In genomic region chr10:127262548-127263398, GRCm38 (mm10) we compare ENCODE assay signal across 8 mouse cellular contexts. TPM values are rescaled to one million over a fixed set of nuclear protein-coding genes. Genes with fewer than 3 reads are reported as not detected.
A peak's percentile ranks its signal among the peaks of the same experiment; 100 is the strongest.
DNase-seq lines count a peak whose midpoint lies in the region; ATAC-seq and TF ChIP-seq lines count a peak whose summit lies in the region.

Kif5a (minus strand) TSS chr10:127263348.

- no peak for DNase-seq in lung, postnatal 4 days
- DNase-seq in kidney, postnatal 36 days: peak; percentile 24 to 69
- no peak for DNase-seq in liver, embryonic 14.5 days (ENCODE audit: low read depth in 3 of 3, low spot score in 3 of 3)
- peak; percentile 73 to 77 for DNase-seq in right cerebral cortex, adult 2 months (ENCODE audit: low spot score in 2 of 2)
- DNase-seq in spleen, postnatal 14 days (ENCODE audit: low spot score in 2 of 2): no peak

- peak within 1 kb of the TSS; percentile 43 for H3K4me3 ChIP-seq in lung, embryonic 15.5 days
- H3K4me3 ChIP-seq in brown adipose tissue, adult 24 weeks (ENCODE audit: insufficient read depth, low read depth, low read length): peak within 1 kb of the TSS; percentile 63
- peak within 1 kb of the TSS; percentile 63 for H3K4me3 ChIP-seq in forebrain, embryonic 16.5 days (replicated peaks; ENCODE audit: low read length)
- H3K4me3 ChIP-seq in liver, embryonic 14.5 days (ENCODE audit: insufficient read depth in 1 of 2, low read depth in 2 of 2, low read length in 2 of 2): peak within 1 kb of the TSS; percentile 45 to 48

- TF ChIP-seq CTCF in liver, embryonic 14.5 days (IDR thresholded peaks at IDR 0.05; ENCODE audit: low read depth): 0 out of 2 replicates have a peak, but pooled peaks have one; percentile 3

- no peaks in the 10 kb centered on the region for H3K36me3 ChIP-seq in lung, embryonic 15.5 days
- H3K36me3 ChIP-seq in forebrain, embryonic 16.5 days (ENCODE audit: control insufficient read depth, insufficient read depth): no peaks in the 10 kb centered on the region
- H3K36me3 ChIP-seq in liver, embryonic 14.5 days (replicated peaks; ENCODE audit: control insufficient read depth, insufficient read depth, low read depth): no peaks in the 10 kb centered on the region

- no peak within 1 kb of the TSS for H3K27ac ChIP-seq in lung, embryonic 15.5 days
- no peak within 1 kb of the TSS for H3K27ac ChIP-seq in brown adipose tissue, adult 24 weeks (replicated peaks; ENCODE audit: low read depth, low read length)
- H3K27ac ChIP-seq in forebrain, embryonic 16.5 days (ENCODE audit: low read length): peak within 1 kb of the TSS; percentile 88
- no peak within 1 kb of the TSS for H3K27ac ChIP-seq in liver, embryonic 14.5 days

- peaks cover 39% of the 10 kb centered on the region for H3K27me3 ChIP-seq in lung, embryonic 15.5 days
- no peaks in the 10 kb centered on the region for H3K27me3 ChIP-seq in forebrain, embryonic 16.5 days (replicated peaks; ENCODE audit: control insufficient read depth, insufficient read depth, low read length)
- peaks cover 20% of the 10 kb centered on the region for H3K27me3 ChIP-seq in liver, embryonic 14.5 days (ENCODE audit: control insufficient read depth, insufficient read depth, low read length)

- H3K4me1 ChIP-seq in lung, embryonic 15.5 days: peaks cover 17% of the 10 kb centered on the region
- peaks cover 4% of the 10 kb centered on the region for H3K4me1 ChIP-seq in brown adipose tissue, adult 24 weeks (ENCODE audit: control insufficient read depth, insufficient read depth, insufficient read length, low read length)
- peaks cover 48% of the 10 kb centered on the region for H3K4me1 ChIP-seq in forebrain, embryonic 16.5 days (replicated peaks; ENCODE audit: control insufficient read depth, insufficient read depth, low read length)
- peaks cover 2 to 7% of the 10 kb centered on the region in 2 experiments; a peak in 2 of 4 replicates for H3K4me1 ChIP-seq in liver, embryonic 14.5 days (replicated peaks; ENCODE audit: control insufficient read depth in 2 of 2, insufficient read depth in 2 of 2, low read length in 1 of 2)

- ATAC-seq in lung, embryonic 15.5 days (ENCODE audit: borderline replicate concordance, extremely low read depth, low FRiP score, low TSS enrichment): no peak
- peak; percentile 41 for ATAC-seq in forebrain, embryonic 16.5 days
- no peak for ATAC-seq in liver, embryonic 14.5 days (ENCODE audit: insufficient read depth)

- peak within 1 kb of the TSS; percentile 43 for H3K9ac ChIP-seq in lung, embryonic 15.5 days
- peak within 1 kb of the TSS; percentile 82 for H3K9ac ChIP-seq in forebrain, embryonic 16.5 days (replicated peaks; ENCODE audit: low read depth, low read length)
- H3K9ac ChIP-seq in liver, embryonic 14.5 days (replicated peaks): no peak within 1 kb of the TSS

- no peak for TF ChIP-seq EP300 in liver, embryonic 14.5 days (IDR thresholded peaks at IDR 0.05; ENCODE audit: low read depth)

- no peaks in the 10 kb centered on the region for H3K9me3 ChIP-seq in lung, embryonic 15.5 days
- H3K9me3 ChIP-seq in forebrain, embryonic 16.5 days (ENCODE audit: control insufficient read depth, low read length): no peaks in the 10 kb centered on the region
- no peaks in the 10 kb centered on the region for H3K9me3 ChIP-seq in liver, embryonic 14.5 days (ENCODE audit: control insufficient read depth, low read length)

- peak within 1 kb of the TSS; percentile 81 for H3K4me2 ChIP-seq in lung, embryonic 15.5 days
- H3K4me2 ChIP-seq in forebrain, embryonic 16.5 days (ENCODE audit: low read length): peak within 1 kb of the TSS; percentile 74
- peak within 1 kb of the TSS; percentile 74 for H3K4me2 ChIP-seq in liver, embryonic 14.5 days (ENCODE audit: low read depth)

- WGBS in lung, embryonic 15.5 days: 1% methylated on average over 51 of the region's 53 CpGs
- under 1% methylated on average over 52 of the region's 53 CpGs for WGBS in forebrain, embryonic 16.5 days
- WGBS in liver, embryonic 14.5 days (ENCODE audit: insufficient replicate concordance): 3% methylated on average over 46 of the region's 53 CpGs

RNA-seq across cellular contexts. Expression of gene Kif5a, which starts in this region (rescaled TPM):
- polyA plus RNA-seq in lung, embryonic 15.5 days (2015; fragmentation: Nextera tagmentation; extraction: Ambion mirVana): 0.70 and 1.3 TPM in 2 replicates
- 0.99 and 2.2 TPM in 2 replicates for polyA plus RNA-seq in brown adipose tissue, adult 24 weeks (2012; ENCODE audit: insufficient read depth, insufficient read length, missing spikeins)
- polyA plus RNA-seq in forebrain, embryonic 16.5 days (2015; fragmentation: Nextera tagmentation; extraction: Ambion mirVana): 98.9 and 106 TPM in 2 replicates
- 0.11 and 0.19 TPM in 2 replicates for polyA plus RNA-seq in liver, embryonic 14.5 days (2012; rRNA removed)
- 0.01 and 0.03 TPM in 2 replicates for polyA plus RNA-seq in liver, embryonic 14.5 days (2014; fragmentation: Nextera tagmentation; extraction: Ambion mirVana)

Comparison
In these comparisons a context has a peak if more than half of its experiments do, and no peak if none do; other contexts are left out.
1. RNA of gene Kif5a (polyA plus RNA-seq): 98.9 to 106 TPM in forebrain, embryonic 16.5 days; 0.70 to 1.3 TPM in lung, embryonic 15.5 days, 0.99 to 2.2 TPM in brown adipose tissue, adult 24 weeks and 0.01 to 0.19 TPM in liver, embryonic 14.5 days; every median in the first group is over 10 times any median in the second.
2. DNase-seq: peak in kidney, postnatal 36 days (2 of 2) and right cerebral cortex, adult 2 months (2 of 2); none in lung, postnatal 4 days (0 of 2), liver, embryonic 14.5 days (0 of 3) and spleen, postnatal 14 days (0 of 2).
3. Peak in every context shown above with its lines, with median percentiles within 50 percentile points of each other: H3K4me2 ChIP-seq and H3K4me3 ChIP-seq.